11 mouse cellular contexts compared by ENCODE assay signal in the genomic region with DNA sequence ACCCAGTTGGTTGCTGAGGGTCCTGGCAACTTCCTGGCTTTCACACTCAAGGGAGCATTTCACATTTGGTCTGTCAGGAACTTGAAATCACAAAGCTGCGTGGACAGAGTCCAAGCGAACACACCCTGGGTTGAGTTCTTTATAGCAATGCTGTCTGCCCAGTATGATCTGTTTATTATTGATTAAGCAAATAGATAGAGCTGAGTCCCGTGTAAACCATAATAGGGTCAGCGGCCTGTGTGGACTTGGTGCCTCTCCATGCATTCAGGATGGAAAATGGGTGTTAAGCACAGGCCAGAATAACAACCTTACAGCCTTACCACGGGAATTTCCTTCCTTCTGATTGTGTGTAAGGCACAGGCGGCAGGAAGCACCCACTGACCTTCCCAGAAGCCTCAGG. TPM values are rescaled to one million over a fixed set of nuclear protein-coding genes. Genes with fewer than 3 reads are reported as not detected.
DNase-seq lines count a peak whose midpoint lies in the region; ATAC-seq and TF ChIP-seq lines count a peak whose summit lies in the region.
"Had no signal": no experiment of that assay in that cellular context is flagged by ENCODE, and none has a peak within 500 bp of the region (broad histone marks: within the 10 kb centered on the region; RNA-seq: fewer than 3 reads in every experiment).

No protein-coding gene starts in this region.

- no peak overlapping the region for H3K4me3 ChIP-seq in cortical plate, adult 2 months (ENCODE audit: insufficient read depth, low read length)
- no peak overlapping the region for H3K4me3 ChIP-seq in intestine, embryonic 14.5 days (ENCODE audit: low read depth, low read length)
- no peak overlapping the region for H3K4me3 ChIP-seq in lung, embryonic 14.5 days (ENCODE audit: low read depth, low read length)
- H3K4me3 ChIP-seq: embryonic facial prominence, embryonic 15.5 days; hindbrain, embryonic 15.5 days; neural tube, embryonic 13.5 days had no signal

- TF ChIP-seq CTCF in cortical plate, adult 2 months (IDR thresholded peaks at IDR 0.05; ENCODE audit: extremely low read depth, insufficient read depth, low read length): no peak
- TF ChIP-seq CTCF in lung, embryonic 14.5 days (IDR thresholded peaks at IDR 0.05; ENCODE audit: low read depth): no peak

- no peak for TF ChIP-seq POLR2A in cortical plate, adult 2 months (IDR thresholded peaks at IDR 0.05; ENCODE audit: extremely low read depth, insufficient read depth, low read length)

- H3K9me3 ChIP-seq in intestine, embryonic 14.5 days (ENCODE audit: control insufficient read depth, low read length): no peaks in the 10 kb centered on the region
- no peaks in the 10 kb centered on the region for H3K9me3 ChIP-seq in lung, embryonic 14.5 days (ENCODE audit: low read depth, low read length)
- H3K9me3 ChIP-seq: embryonic facial prominence, embryonic 15.5 days; hindbrain, embryonic 15.5 days; neural tube, embryonic 13.5 days had no signal

- no peaks in the 10 kb centered on the region for H3K36me3 ChIP-seq in intestine, embryonic 14.5 days (ENCODE audit: control insufficient read depth, insufficient read depth, low read length)
- H3K36me3 ChIP-seq in lung, embryonic 14.5 days (ENCODE audit: insufficient read depth): no peaks in the 10 kb centered on the region
- H3K36me3 ChIP-seq: embryonic facial prominence, embryonic 15.5 days; hindbrain, embryonic 15.5 days; neural tube, embryonic 13.5 days had no signal

- WGBS in intestine, embryonic 14.5 days: 37% methylated on average over 6 of the region's 6 CpGs
- WGBS in lung, embryonic 14.5 days: 34% methylated on average over 6 of the region's 6 CpGs

- H3K27me3 ChIP-seq in intestine, embryonic 14.5 days (replicated peaks; ENCODE audit: control insufficient read depth, insufficient read depth, low read length): no peaks in the 10 kb centered on the region
- no peaks in the 10 kb centered on the region for H3K27me3 ChIP-seq in lung, embryonic 14.5 days (ENCODE audit: insufficient read depth, low read length)
- H3K27me3 ChIP-seq: embryonic facial prominence, embryonic 15.5 days; hindbrain, embryonic 15.5 days; neural tube, embryonic 13.5 days had no signal

- H3K27ac ChIP-seq in cortical plate, adult 2 months (ENCODE audit: insufficient read depth, low read length): peak overlapping the region; percentile 24; the same call in 1 of the 2 replicates
- H3K27ac ChIP-seq in intestine, embryonic 14.5 days (ENCODE audit: low read depth): peak overlapping the region; percentile 33; the same call in 1 of the 2 replicates
- peak overlapping the region; percentile 36; the same call in 1 of the 2 replicates for H3K27ac ChIP-seq in lung, embryonic 14.5 days (ENCODE audit: low read depth)
- H3K27ac ChIP-seq: embryonic facial prominence, embryonic 15.5 days; neural tube, embryonic 13.5 days had no signal

- ATAC-seq in intestine, embryonic 14.5 days (replicated peaks; ENCODE audit: low FRiP score, low TSS enrichment, low read depth): no peak; the same call in 1 of the 2 replicates
- ATAC-seq in lung, embryonic 14.5 days (ENCODE audit: insufficient read depth): no peak

- H3K4me1 ChIP-seq in cortical plate, adult 2 months (ENCODE audit: control insufficient read depth, insufficient read depth, low read length): peaks cover 16% of the 10 kb centered on the region
- peaks cover 6% of the 10 kb centered on the region; the same call in 1 of the 2 replicates for H3K4me1 ChIP-seq in intestine, embryonic 14.5 days (replicated peaks; ENCODE audit: control insufficient read depth, insufficient read depth, low read length)
- H3K4me1 ChIP-seq in lung, embryonic 14.5 days (ENCODE audit: insufficient read depth): 0 out of 2 replicates have a peak, but pooled peaks cover 6% of the 10 kb centered on the region
- H3K4me1 ChIP-seq: embryonic facial prominence, embryonic 15.5 days had no signal

- no peak overlapping the region for H3K9ac ChIP-seq in intestine, embryonic 14.5 days (ENCODE audit: low read length)
- H3K9ac ChIP-seq in lung, embryonic 14.5 days: no peak overlapping the region
- H3K9ac ChIP-seq: embryonic facial prominence, embryonic 15.5 days; hindbrain, embryonic 15.5 days; neural tube, embryonic 13.5 days had no signal

- peak; percentile 11 for DNase-seq in adrenal gland, postnatal 14 days
- DNase-seq in adrenal gland, adult 18-20 months (ENCODE audit: low spot score in 2 of 2): no peak
- DNase-seq in intestine, embryonic 14.5 days (ENCODE audit: low spot score): no peak
- no peak for DNase-seq in lung, embryonic 14.5 days
- no peak for DNase-seq in ovary, postnatal 14 days (ENCODE audit: low spot score)
- DNase-seq in spleen, adult 18-20 months: no peak
- no peak for DNase-seq in right cerebral cortex, adult 18-20 months

- no peak overlapping the region for H3K4me2 ChIP-seq in intestine, embryonic 14.5 days (ENCODE audit: low read length)
- no peak overlapping the region for H3K4me2 ChIP-seq in lung, embryonic 14.5 days
- H3K4me2 ChIP-seq: embryonic facial prominence, embryonic 15.5 days; hindbrain, embryonic 15.5 days; neural tube, embryonic 13.5 days had no signal

RNA-seq across cellular contexts. Expression of gene Myrip, which starts 49.0 kb away (rescaled TPM):
- total RNA-seq in adrenal gland, postnatal 14 days (2021): 5.7 and 13.3 TPM in 2 replicates
- 1 to 10 TPM; 6.2 to 6.8 TPM for total RNA-seq in adrenal gland, adult 18-20 months (2021)
- 47.7 and 57.5 TPM in 2 replicates for polyA plus RNA-seq in cortical plate, adult 2 months (2012; rRNA removed)
- 1.5 and 2.2 TPM in 2 replicates for polyA plus RNA-seq in intestine, embryonic 14.5 days (2014; fragmentation: Nextera tagmentation; extraction: Ambion mirVana)
- polyA plus RNA-seq in lung, embryonic 14.5 days (2014; fragmentation: Nextera tagmentation; extraction: Ambion mirVana): 0.09 and 0.18 TPM in 2 replicates

Comparison
In these comparisons a context has a peak if more than half of its experiments do, and no peak if none do; other contexts are left out.
1. RNA of gene Myrip, which starts 49.0 kb away (polyA plus RNA-seq): 47.7 to 57.5 TPM in cortical plate, adult 2 months; 1.5 to 2.2 TPM in intestine, embryonic 14.5 days and 0.09 to 0.18 TPM in lung, embryonic 14.5 days; every median in the first group is over 10 times any median in the second.
2. Peak in every context shown above with its lines, with median percentiles within 50 percentile points of each other: H3K27ac ChIP-seq.